Mouse (Mus musculus): ENCODE results near the gene Raf1. TPM values are rescaled to one million over a fixed set of nuclear protein-coding genes. Genes with fewer than 3 reads are reported as not detected.

The Raf1 gene
- polyA plus RNA-seq, 3 experiments from 2014 or later: 52.6 to 72.0 (median 66.5) TPM

DNA sequence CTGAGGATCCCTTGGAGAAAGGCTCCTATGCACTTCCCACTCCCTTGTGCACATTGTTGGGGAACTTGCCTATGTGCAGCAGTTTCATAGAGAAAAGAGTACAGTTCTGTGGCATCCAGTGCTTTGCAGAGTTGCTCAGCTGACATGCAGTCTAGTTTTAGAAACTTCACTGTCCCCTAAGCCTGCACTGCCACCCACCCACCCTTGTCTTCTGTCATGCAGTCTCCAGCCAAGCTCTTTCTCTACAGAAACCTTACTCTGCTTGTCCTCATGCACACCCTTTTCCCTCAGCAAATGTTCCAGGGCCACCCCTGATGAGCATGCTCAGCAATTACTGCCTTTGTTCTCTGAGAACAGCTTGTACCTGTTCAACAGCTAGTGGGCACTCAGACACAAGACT lies 62.6 kb downstream of the Raf1 start:
- ATAC-seq: no peak

DNA sequence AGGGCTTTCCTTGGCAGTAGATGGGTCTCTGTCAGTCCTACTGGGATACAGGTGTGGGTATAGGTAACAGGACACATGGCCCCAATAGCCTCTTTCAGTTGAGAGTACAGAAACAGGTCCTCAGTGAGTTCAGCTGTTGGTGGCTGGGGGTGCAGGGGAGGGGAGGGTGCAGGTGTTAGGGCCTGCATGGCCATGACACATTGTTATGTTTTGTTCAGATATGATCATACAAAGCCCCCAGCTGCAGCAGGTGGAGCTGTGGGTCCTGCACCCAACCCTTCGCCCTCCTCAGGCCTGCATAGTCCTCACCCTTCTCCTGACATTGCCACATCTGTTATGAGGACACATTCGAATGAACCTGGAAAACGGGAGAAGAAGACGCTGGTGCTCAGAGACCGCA lies 66.1 kb downstream of the Raf1 start:
- ATAC-seq: no peak

DNA sequence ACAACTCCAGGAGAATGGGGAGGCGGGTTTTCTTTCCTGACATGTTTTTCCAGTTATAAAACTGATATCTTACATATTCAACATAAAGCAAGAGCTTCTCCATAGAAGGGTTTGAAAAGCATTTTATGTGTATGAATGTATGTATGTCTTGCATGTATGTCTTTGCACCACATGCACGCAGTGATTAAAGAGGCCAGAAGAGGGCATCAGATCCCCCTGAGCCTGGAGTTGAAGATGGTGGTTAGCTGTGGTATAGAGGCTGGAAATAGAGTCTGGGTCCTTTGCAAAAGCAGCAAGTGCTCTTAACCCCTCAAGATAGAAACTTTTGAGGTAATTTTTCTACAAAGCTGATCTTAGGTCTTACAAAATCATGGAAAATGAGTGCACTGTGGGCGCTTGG lies 67.3 kb downstream of the Raf1 start:
- ATAC-seq: peak; percentile 60

DNA sequence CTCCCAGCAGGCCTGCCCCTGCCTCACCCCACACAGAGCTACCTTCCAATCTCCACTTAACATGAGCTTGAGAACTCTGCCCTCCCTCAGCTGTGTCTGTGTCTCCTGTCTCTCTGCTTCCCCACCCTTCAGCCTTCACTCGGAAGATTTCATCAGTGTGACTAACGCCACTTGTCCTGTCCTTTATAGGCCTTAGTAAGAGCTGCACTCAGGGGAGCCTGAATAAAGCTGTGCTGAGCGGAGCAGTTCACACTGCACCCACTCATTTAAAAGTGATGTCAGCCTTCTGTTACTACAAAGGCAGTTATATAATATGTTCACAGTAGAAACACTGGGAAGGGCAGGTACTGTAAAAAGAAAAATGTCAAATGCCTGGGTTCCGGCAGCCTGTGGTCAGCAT lies 69.0 kb downstream of the Raf1 start:
- ATAC-seq: no peak

DNA sequence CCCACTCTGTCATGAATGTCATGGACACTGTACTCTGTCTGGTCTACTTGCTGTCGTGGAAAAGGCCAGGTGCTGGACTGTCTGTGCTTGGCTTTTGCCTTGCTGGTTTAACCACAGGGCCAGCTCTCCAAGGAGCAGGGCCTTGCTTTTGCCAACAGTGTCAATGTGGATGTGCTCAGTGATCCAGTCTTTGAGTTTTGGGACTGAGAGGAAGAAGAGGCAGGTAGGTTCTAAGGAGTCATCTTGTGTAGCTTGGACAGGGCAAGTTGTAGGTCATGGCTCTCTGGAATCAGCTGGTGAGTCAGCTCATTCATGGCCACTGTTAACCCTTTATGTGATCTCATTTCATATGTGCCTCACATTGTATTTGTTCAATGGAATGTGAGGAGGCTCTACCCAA lies 70.0 kb downstream of the Raf1 start:
- no peak for ATAC-seq

GRCm38 (mm10) chr6:115601715-115602523 lies 74.5 kb downstream of the Raf1 start, which contains the start of gene Mkrn2:
TSS of gene Mkrn2 (plus strand) at chr6:115601902.
- ATAC-seq: peak; percentile 80

DNA sequence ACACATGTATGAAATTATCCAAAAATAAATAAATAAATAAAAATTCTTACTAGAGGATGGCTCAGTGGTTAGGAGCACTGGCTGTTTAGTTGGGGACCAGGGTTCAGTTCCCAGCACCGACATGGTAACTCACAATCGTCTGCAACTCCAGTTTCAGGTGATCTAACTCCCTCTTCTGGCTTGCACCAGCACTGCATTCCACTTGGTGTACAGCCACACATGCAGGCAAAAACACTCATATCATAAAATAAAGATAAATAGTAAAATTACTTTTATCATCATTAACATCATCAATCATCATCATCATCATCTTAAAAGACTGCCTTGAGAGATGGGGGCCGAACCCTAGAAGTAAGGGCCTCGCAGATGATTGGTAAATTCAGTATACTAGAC lies 75.1 kb downstream of the Raf1 start:
- ATAC-seq: no peak

GRCm38 (mm10) chr6:115595667-115596066 lies 80.8 kb downstream of the Raf1 start:
- no peak for ATAC-seq

- ATAC-seq: peak; percentile 95
Measured at GRCm38 (mm10) chr6:115594463-115594862, 82.0 kb downstream of the Raf1 start.

GRCm38 (mm10) chr6:115593252-115593651 lies 83.2 kb downstream of the Raf1 start:
- no peak for ATAC-seq

GRCm38 (mm10) chr6:115592458-115592857 lies 84.0 kb downstream of the Raf1 start, which contains the start of gene Mkrn2os:
TSS of gene Mkrn2os (minus strand) at chr6:115592576.
- ATAC-seq: no peak

- no peak for ATAC-seq
Measured at GRCm38 (mm10) chr6:115591692-115592359, 84.6 kb downstream of the Raf1 start.

DNA sequence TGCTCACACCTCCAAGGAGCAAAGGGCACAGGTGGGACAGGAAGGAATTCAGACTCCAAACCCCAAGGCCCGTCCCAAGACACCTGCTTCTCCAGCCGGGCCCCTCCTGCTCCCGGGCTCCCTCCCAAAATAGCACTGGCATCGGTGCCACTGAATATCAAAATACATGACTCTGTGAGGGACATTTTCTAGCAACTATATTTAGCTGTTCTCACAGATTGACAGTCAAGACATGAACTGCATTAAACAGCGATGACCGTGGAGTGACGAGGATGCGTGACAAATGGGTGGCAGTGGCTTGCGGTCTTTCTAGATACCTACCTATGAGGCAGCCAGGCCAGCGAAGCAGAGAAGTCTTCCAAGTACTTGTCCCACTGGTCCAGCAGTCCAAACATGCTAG lies 90.1 kb downstream of the Raf1 start:
- ATAC-seq: no peak

- ATAC-seq: no peak
Measured at GRCm38 (mm10) chr6:115584176-115584575, 92.3 kb downstream of the Raf1 start.

- no peak for ATAC-seq
Measured at GRCm38 (mm10) chr6:115583430-115584125, 92.9 kb downstream of the Raf1 start.

DNA sequence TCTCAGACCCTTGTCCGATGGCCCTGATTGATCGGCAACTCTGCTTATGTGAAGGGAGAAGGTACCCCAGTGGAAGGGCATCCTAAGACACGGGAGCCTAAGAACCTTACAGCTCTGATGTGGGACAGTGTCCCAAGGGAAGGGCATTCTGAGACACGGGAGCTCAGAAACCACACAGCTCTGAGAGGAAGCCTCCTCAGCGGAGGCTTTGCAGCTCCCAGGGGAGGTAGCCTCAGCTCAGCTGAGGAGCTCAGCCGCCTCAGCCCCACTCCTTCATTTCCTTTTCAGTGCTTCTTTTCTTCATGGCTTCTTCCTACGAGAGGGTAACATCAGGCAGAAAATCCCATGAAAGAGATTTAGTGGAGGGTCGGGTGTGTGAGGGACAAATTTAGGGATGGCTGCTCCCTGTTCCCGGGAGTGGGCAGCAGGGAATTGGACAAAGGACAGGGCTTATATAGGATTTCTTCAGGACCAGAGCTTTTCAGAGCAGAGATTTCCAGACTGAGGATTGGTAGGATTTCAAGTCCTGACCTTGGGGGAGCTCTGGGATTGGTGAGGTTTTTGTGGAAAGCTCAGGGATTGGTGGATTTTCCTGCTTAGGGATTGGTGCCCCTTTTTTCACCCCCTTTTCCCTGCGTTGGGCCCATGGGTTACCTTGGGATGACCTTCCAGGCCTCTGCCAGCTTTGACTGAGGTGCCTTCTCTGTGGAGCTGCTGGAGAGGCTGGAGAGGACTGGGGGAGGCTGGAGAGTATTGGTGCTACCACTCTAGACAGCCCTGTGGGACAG lies 93.9 kb downstream of the Raf1 start:
- ATAC-seq: no peak

DNA sequence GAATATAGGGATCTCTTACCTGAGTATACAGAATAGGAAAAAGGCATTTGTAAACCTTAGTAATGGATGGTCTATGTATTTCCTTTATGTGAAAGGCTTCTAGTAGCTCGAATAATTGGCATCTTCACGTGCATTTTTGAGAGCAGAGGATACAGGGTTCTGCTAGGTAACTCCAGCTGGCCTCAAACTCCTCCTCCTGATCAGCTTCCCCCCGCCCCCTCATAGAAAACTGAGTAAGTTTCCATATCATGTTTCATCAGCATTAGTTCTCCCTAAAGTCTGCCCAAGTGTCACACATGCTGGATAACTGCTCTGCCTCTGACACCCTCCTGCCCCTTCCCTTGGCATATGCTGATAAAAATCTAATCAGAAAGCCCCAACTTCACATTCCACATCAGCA lies 95.6 kb downstream of the Raf1 start:
- peak; percentile 8 for ATAC-seq

DNA sequence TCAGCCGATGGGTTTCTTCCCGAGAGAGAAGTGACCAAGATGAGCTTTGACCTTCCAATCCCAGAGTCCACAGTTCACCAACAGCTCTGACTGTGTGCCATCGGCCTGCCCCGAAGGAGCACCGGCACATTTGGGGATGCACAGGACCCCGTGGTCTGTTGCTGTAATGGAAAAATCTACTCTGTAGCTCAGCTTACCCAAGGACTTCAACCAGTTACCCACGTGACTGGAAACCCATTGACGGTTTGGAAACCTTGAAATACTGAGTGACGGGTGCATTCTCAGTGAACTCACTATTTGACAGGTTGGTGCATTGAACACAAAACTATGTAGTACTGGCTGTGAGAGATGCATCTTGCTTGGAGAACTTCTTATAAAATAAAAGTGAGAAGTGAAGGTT lies 98.5 kb downstream of the Raf1 start:
- peak; percentile 63 for ATAC-seq

DNA sequence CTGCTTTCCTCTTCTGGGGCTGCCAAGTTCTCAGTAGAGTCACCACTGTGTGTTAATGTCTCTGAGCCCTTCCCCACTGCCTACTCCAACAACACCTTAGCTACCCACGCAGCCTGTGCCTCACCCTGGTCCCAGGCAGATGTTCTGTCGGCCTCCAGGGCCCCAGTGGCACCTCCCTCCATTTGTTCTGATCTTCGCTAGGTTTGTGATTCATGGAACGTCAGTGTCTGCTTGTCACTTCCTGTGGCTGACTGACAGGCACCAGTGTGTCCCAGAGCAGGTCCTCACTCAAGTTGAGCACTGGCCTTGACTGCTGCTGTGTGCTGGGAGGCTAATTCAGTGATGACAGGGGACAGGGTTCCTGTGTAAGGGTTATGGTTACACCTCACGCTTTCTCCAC lies 99.0 kb downstream of the Raf1 start:
- ATAC-seq: peak; percentile 73

DNA sequence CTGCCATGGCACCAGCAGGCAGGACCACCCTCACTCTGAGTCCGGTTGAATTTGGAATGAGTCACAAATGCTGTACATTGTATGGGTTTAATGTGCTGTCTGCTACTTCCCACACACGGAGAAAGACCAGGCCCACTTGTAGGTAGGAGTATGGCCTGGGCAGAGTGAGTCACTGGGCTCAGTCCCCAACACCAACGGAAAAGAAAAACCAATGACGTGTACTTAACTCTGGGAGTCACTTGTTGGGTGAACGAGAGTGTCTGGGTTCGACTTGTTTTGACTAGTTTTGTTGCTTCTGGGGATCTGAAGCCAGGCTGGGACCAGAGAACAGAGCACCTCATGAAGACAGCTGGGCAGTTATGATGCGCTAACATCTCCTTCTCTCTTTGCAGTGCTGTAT lies 102.3 kb downstream of the Raf1 start:
- peak; percentile 41 for ATAC-seq
